Mouse (Mus musculus): ENCODE results near the gene 1700088E04Rik. TPM values are rescaled to one million over a fixed set of nuclear protein-coding genes. Genes with fewer than 3 reads are reported as not detected.

The 1700088E04Rik gene
- polyA plus RNA-seq (2014; fragmentation: Illumina TruSeq; extraction: RNeasy Lipid Tissue Mini Kit (QIAGEN cat#74804); ENCODE audit: low read depth, low replicate concordance) = 3.8 TPM

DNA sequence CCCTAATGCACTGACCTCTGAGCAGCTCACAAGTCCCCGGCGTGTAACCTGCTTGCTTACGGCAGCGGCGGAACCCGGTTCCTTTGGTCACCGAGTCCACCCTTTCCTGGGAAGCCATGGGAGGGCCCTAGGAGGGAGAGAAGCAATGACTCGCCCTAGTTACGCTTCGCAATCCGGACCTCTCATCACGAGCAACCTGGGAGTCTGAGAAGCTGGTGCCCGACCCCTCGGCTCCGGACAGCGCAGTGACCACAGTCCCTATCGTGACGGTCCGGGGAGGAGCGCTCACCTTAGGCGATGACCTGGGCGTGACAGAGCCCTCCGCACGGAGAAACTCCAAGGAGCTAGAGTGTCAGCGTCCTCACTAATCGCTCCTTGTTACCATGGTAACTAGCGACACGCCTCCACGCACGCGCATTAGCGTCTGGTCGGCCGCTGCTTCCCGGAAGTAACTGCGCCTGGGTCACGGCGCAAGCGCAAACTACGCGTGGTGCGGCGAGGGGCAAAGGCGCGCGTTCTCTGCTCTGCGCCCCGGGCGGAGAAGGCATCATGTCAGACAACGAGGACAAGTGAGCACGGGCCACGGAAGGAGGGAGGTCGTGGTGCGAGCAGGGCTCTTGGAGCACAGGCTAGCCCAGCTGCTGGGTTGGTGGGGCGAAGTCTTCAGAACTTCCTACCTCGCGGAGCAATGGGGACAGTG is at the start of gene 1700088E04Rik, which contains the start of gene Polr2f:
1700088E04Rik (minus strand) TSS at position 388 of the 700 bp plus-strand sequence.
Polr2f (plus strand) TSS at position 144 of the 700 bp plus-strand sequence.

DNA sequence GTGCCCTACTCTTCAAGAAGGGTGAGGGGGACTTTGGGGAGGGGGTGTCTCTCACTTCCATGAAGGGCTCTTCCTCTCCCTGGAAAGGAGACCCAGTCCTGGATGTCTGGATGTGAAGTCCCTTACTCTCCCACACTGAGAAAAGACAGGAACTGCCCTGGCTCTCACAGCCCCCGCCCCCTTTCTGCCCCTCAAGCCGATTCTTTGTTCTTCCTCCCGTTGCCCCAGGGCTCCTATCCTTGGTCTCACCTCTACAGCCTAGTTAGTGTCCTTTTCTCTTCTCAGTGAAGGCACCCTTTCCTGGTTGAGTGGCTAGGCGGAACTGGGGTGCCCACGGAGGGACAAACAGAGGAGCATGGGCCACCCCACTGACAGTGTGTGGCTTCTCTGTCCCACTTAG is 24.1 kb upstream of the 1700088E04Rik start, which contains the start of gene Sox10:
Sox10 (minus strand) TSS at position 101 of the 400 bp plus-strand sequence.

DNA sequence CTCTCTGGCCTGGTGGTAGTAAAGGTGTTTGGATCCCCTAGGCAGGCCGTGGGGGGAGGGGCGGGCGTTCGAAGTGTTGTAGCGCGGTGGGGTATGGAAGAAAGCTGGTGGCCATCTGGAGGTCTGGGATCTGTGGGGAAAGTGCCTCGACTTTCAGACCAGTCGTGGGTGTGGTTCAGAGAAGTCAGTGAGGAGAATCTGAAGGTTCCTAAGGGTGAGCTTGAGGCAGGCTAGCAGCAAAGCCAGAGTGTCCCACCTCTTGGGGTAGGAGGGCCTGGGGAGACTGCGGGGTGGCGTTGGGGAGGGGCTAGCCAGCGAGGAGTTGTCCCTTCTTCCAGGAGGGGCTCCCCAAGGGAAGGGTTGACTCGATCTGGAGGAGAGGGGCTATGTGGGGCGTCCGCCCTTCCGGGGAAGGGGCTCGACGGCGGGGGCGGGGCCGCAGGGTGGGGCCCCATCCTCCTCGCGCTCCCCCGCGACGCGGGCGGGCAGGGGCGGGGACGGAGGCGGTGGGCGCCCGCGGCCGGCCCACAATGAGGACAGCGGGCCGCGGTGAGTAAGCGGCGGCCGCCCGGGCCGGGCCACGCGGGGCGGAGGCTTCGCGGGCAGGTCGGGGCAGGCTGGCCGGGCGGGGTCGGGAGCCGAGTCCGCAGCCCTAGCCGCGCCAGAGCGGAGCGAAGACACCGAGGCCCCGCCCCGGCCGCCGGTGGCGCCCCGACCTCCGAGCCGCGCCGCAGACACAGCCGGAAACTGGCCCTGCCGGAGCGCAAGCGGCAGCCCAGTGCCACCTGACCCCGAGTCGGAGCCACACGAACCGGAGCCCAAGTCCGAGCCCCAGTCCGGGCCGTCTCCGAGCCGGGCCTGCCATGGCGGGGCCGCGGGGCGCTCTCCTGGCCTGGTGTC is 32.4 kb downstream of the 1700088E04Rik start, which contains the start of gene Micall1:
Micall1 (plus strand) TSS at position 478 of the 900 bp plus-strand sequence.

Other genes with a start within 250 kb of the 1700088E04Rik start
- not detected for gene Gm49510, start 241.6 kb downstream of the 1700088E04Rik start, polyA plus RNA-seq (2014; fragmentation: Illumina TruSeq; extraction: RNeasy Lipid Tissue Mini Kit (QIAGEN cat#74804); ENCODE audit: low read depth, low replicate concordance)
- 0.93 TPM for gene Sh3bp1, start 241.5 kb downstream of the 1700088E04Rik start, polyA plus RNA-seq (2014; fragmentation: Illumina TruSeq; extraction: RNeasy Lipid Tissue Mini Kit (QIAGEN cat#74804); ENCODE audit: low read depth, low replicate concordance)
- gene Pdxp, start 227.3 kb downstream of the 1700088E04Rik start, polyA plus RNA-seq (2014; fragmentation: Illumina TruSeq; extraction: RNeasy Lipid Tissue Mini Kit (QIAGEN cat#74804); ENCODE audit: low read depth, low replicate concordance) = not detected
- 1.1 TPM for gene Lgals1, start 214.5 kb downstream of the 1700088E04Rik start, polyA plus RNA-seq (2014; fragmentation: Illumina TruSeq; extraction: RNeasy Lipid Tissue Mini Kit (QIAGEN cat#74804); ENCODE audit: low read depth, low replicate concordance)
- 2.5 TPM for gene Nol12, start 206.3 kb downstream of the 1700088E04Rik start, polyA plus RNA-seq (2014; fragmentation: Illumina TruSeq; extraction: RNeasy Lipid Tissue Mini Kit (QIAGEN cat#74804); ENCODE audit: low read depth, low replicate concordance)
- 1.7 TPM for gene Triobp, start 193.5 kb downstream of the 1700088E04Rik start, polyA plus RNA-seq (2014; fragmentation: Illumina TruSeq; extraction: RNeasy Lipid Tissue Mini Kit (QIAGEN cat#74804); ENCODE audit: low read depth, low replicate concordance)
- 177 TPM for gene H1f0, start 112.8 kb downstream of the 1700088E04Rik start, polyA plus RNA-seq (2014; fragmentation: Illumina TruSeq; extraction: RNeasy Lipid Tissue Mini Kit (QIAGEN cat#74804); ENCODE audit: low read depth, low replicate concordance)
- gene Galr3, start 99.4 kb downstream of the 1700088E04Rik start, polyA plus RNA-seq (2014; fragmentation: Illumina TruSeq; extraction: RNeasy Lipid Tissue Mini Kit (QIAGEN cat#74804); ENCODE audit: low read depth, low replicate concordance) = not detected
- 1.1 TPM for gene Ankrd54, start 78.4 kb downstream of the 1700088E04Rik start, polyA plus RNA-seq (2014; fragmentation: Illumina TruSeq; extraction: RNeasy Lipid Tissue Mini Kit (QIAGEN cat#74804); ENCODE audit: low read depth, low replicate concordance)
- 82.4 TPM for gene Eif3l, start 66.1 kb downstream of the 1700088E04Rik start, polyA plus RNA-seq (2014; fragmentation: Illumina TruSeq; extraction: RNeasy Lipid Tissue Mini Kit (QIAGEN cat#74804); ENCODE audit: low read depth, low replicate concordance)
- gene Micall1, start 32.4 kb downstream of the 1700088E04Rik start, polyA plus RNA-seq (2014; fragmentation: Illumina TruSeq; extraction: RNeasy Lipid Tissue Mini Kit (QIAGEN cat#74804); ENCODE audit: low read depth, low replicate concordance) = 9.9 TPM
- not detected for gene Polr2f, start 244 bp downstream of the 1700088E04Rik start, polyA plus RNA-seq (2014; fragmentation: Illumina TruSeq; extraction: RNeasy Lipid Tissue Mini Kit (QIAGEN cat#74804); ENCODE audit: low read depth, low replicate concordance)
- gene Sox10, start 24.0 kb upstream of the 1700088E04Rik start, polyA plus RNA-seq (2014; fragmentation: Illumina TruSeq; extraction: RNeasy Lipid Tissue Mini Kit (QIAGEN cat#74804); ENCODE audit: low read depth, low replicate concordance) = not detected
- gene Pick1, start 87.9 kb upstream of the 1700088E04Rik start, polyA plus RNA-seq (2014; fragmentation: Illumina TruSeq; extraction: RNeasy Lipid Tissue Mini Kit (QIAGEN cat#74804); ENCODE audit: low read depth, low replicate concordance) = 7.5 TPM
- gene Gm49486, start 88.1 kb upstream of the 1700088E04Rik start, polyA plus RNA-seq (2014; fragmentation: Illumina TruSeq; extraction: RNeasy Lipid Tissue Mini Kit (QIAGEN cat#74804); ENCODE audit: low read depth, low replicate concordance) = 1.1 TPM
- not detected for gene Slc16a8, start 113.5 kb upstream of the 1700088E04Rik start, polyA plus RNA-seq (2014; fragmentation: Illumina TruSeq; extraction: RNeasy Lipid Tissue Mini Kit (QIAGEN cat#74804); ENCODE audit: low read depth, low replicate concordance)
- 2.9 TPM for gene Baiap2l2, start 144.3 kb upstream of the 1700088E04Rik start, polyA plus RNA-seq (2014; fragmentation: Illumina TruSeq; extraction: RNeasy Lipid Tissue Mini Kit (QIAGEN cat#74804); ENCODE audit: low read depth, low replicate concordance)
- gene Pla2g6, start 187.1 kb upstream of the 1700088E04Rik start, polyA plus RNA-seq (2014; fragmentation: Illumina TruSeq; extraction: RNeasy Lipid Tissue Mini Kit (QIAGEN cat#74804); ENCODE audit: low read depth, low replicate concordance) = 0.53 TPM
- gene Maff, start 205.4 kb upstream of the 1700088E04Rik start, polyA plus RNA-seq (2014; fragmentation: Illumina TruSeq; extraction: RNeasy Lipid Tissue Mini Kit (QIAGEN cat#74804); ENCODE audit: low read depth, low replicate concordance) = 0.32 TPM

Data from kidney, adult 10 weeks (tissue).